Mouse (Mus musculus): ENCODE measurements at regions not wholly inside any gene's neighbourhood (a gene's known extent, or its start where the extent isn't known, plus 50 kb on each side); places are given as distances from the start of the nearest gene placed in this dataset.

DNA sequence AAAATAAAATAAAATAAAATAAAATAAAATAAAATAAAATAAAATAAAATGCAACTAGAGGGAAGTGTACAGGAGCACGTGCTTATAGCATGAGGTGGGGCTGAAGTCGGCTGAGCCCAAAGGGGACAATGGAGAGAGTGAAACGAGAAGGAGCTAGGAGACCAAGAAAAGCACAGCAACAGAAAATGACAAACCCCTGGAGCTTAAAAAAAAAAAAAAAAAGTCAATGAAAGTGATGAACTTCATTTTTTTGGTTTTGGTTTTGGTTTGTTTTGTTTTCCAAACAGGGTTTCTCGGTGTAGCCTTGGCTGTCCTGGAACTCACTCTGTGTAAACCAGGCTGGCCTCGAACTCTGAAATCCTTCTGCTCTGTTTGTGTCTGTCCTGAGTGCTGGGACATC is 51.2 kb upstream of the Chd2 start:
- Histone ChIP-seq H3K9me3 (ENCODE audit: low read length) (no peaks in the 10 kb centered on the region), H3K9ac (no peak overlapping the region), H3K4me1 (ENCODE audit: insufficient read depth) (peaks cover 19% of the 10 kb centered on the region), H3K36me3 (ENCODE audit: insufficient read depth) (no peaks in the 10 kb centered on the region), H3K4me3 (ENCODE audit: low read depth, low read length) (no peak overlapping the region), H3K27ac (ENCODE audit: low read depth, low read length) (no peak overlapping the region), H3K4me2 (ENCODE audit: low read depth) (no peak overlapping the region), H3K27me3 (ENCODE audit: insufficient read depth, low read length) (no peaks in the 10 kb centered on the region)
- 83% methylated on average over 5 of the region's 5 CpGs for WGBS
- no peak for TF ChIP-seq CTCF (IDR thresholded peaks at IDR 0.05; ENCODE audit: low read depth)
- no peak for ATAC-seq
- no peak for DNase-seq
